Mouse (Mus musculus) CH12.LX (cell line): Measurements from ENCODE around the gene Hfe2. TPM values are rescaled to one million over a fixed set of nuclear protein-coding genes. Genes with fewer than 3 reads are reported as not detected.
A peak's percentile ranks its signal among the peaks of the same experiment; 100 is the strongest.

ENCODE experiments used
- DNase-seq: peaks from one replicate; pipeline ENCODE4 v3.0.0-alpha.2; 2013; ENCODE audit errors: extremely low read depth
- H3K27ac ChIP-seq: 2 replicates; pipeline ENCODE4 v1.5.1; 2012; ENCODE audit warnings: low read depth, mild to moderate bottlenecking, control low read depth, moderate library complexity; ENCODE audit not compliant: insufficient read depth
- H3K27me3 ChIP-seq: replicated peaks from 2 replicates; pipeline ENCODE3; 2012; ENCODE audit warnings: inconsistent platforms
- H3K36me3 ChIP-seq, 2 experiments: replicated peaks in 1 of 2; 2 replicates each; pipeline versions ENCODE3 to v1.6.1; 2012; ENCODE audit warnings: inconsistent platforms in 1 of 2, low read length in 1 of 2, mild to moderate bottlenecking in 1 of 2, mixed read lengths in 1 of 2, moderate library complexity in 1 of 2; ENCODE audit not compliant: control insufficient read depth in 1 of 2, insufficient read depth in 1 of 2
- H3K4me1 ChIP-seq, 2 experiments: 2 replicates each; pipeline ENCODE4 v1.6.1; 2012; ENCODE audit warnings: inconsistent platforms in 1 of 2, moderate library complexity in 1 of 2; ENCODE audit not compliant: insufficient read depth in 2 of 2, control insufficient read depth in 1 of 2
- H3K4me2 ChIP-seq: 2 replicates; pipeline ENCODE4 v1.6.1; 2012; ENCODE audit warnings: low read depth, mild to moderate bottlenecking, control low read depth; ENCODE audit not compliant: poor library complexity, insufficient read depth, severe bottlenecking
- H3K4me3 ChIP-seq, 3 experiments: fragments of 150-350 bp in 1 of 3; sonication (generic) in 1 of 3; replicated peaks in 1 of 3; 2 replicates each; pipeline versions ENCODE3 to v1.5.1; 2011 to 2012; ENCODE audit warnings: low read depth in 2 of 3, low read length in 2 of 3, mild to moderate bottlenecking in 2 of 3, moderate library complexity in 2 of 3, control low read depth in 1 of 3, improper control_type of control experiment in 1 of 3, inconsistent platforms in 1 of 3, mixed read lengths in 1 of 3; ENCODE audit not compliant: poor library complexity in 1 of 3
- H3K79me2 ChIP-seq: replicated peaks from 2 replicates; pipeline ENCODE4 v1.6.1; 2012; ENCODE audit warnings: mild to moderate bottlenecking, moderate library complexity; ENCODE audit not compliant: control insufficient read depth, poor library complexity, insufficient read depth, severe bottlenecking; ENCODE audit errors: extremely low read depth
- H3K9ac ChIP-seq: 2 replicates; pipeline ENCODE4 v1.6.1; 2012; ENCODE audit warnings: low read depth, mild to moderate bottlenecking, control low read depth, moderate library complexity; ENCODE audit not compliant: insufficient read depth
- H3K9me3 ChIP-seq: replicated peaks from 2 replicates; pipeline ENCODE3; 2012; ENCODE audit warnings: low read length, inconsistent platforms, mixed read lengths
- BHLHE40 ChIP-seq: IDR thresholded peaks from 2 replicates; pipeline ENCODE4 v1.6.1; 2011; ENCODE audit warnings: mild to moderate bottlenecking, low read depth, low read length, improper control_type of control experiment
- CHD2 ChIP-seq: IDR thresholded peaks from 2 replicates; pipeline ENCODE4 v1.6.1; 2011; ENCODE audit warnings: low read length, improper control_type of control experiment
- CTCF ChIP-seq, 2 experiments: IDR thresholded peaks in 1 of 2; conservative IDR thresholded peaks in 1 of 2; 2 replicates each; pipeline ENCODE4 v1.5.1; 2011 to 2012; ENCODE audit warnings: low read depth in 2 of 2, low read length in 2 of 2, improper control_type of control experiment in 1 of 2, inconsistent platforms in 1 of 2, mild to moderate bottlenecking in 1 of 2, moderate library complexity in 1 of 2
- E2F4 ChIP-seq: IDR thresholded peaks from 2 replicates; pipeline ENCODE4 v1.6.1; 2011; ENCODE audit warnings: low read depth, low read length, improper control_type of control experiment; ENCODE audit not compliant: insufficient replicate concordance
- ELF1 ChIP-seq: IDR thresholded peaks from 2 replicates; pipeline ENCODE4 v1.6.1; 2014; ENCODE audit warnings: low read depth, mild to moderate bottlenecking, inconsistent platforms, low read length, improper control_type of control experiment
- EP300 ChIP-seq: IDR thresholded peaks from 2 replicates; pipeline ENCODE4 v1.6.1; 2011; ENCODE audit warnings: low read length, improper control_type of control experiment
- IRF4 ChIP-seq: IDR thresholded peaks from 2 replicates; pipeline ENCODE4 v1.6.1; 2014; ENCODE audit warnings: low read depth, mild to moderate bottlenecking, inconsistent platforms, low read length, improper control_type of control experiment
- JUND ChIP-seq: conservative IDR thresholded peaks from 2 replicates; pipeline ENCODE4 v1.6.1; 2011; ENCODE audit warnings: low read depth, low read length, improper control_type of control experiment
- KAT2A ChIP-seq: IDR thresholded peaks from 2 replicates; pipeline ENCODE4 v1.6.1; 2012; ENCODE audit warnings: low read length, improper control_type of control experiment, inconsistent platforms; ENCODE audit not compliant: insufficient replicate concordance
- MAFK ChIP-seq: IDR thresholded peaks from 2 replicates; pipeline ENCODE4 v1.6.1; 2011; ENCODE audit warnings: low read length, improper control_type of control experiment; ENCODE audit not compliant: insufficient replicate concordance
- MAX ChIP-seq: IDR thresholded peaks from 2 replicates; pipeline ENCODE4 v1.6.1; 2011; ENCODE audit warnings: low read length, improper control_type of control experiment
- MAZ ChIP-seq: IDR thresholded peaks from 2 replicates; pipeline ENCODE4 v1.6.1; 2012; ENCODE audit warnings: low read depth, mild to moderate bottlenecking, inconsistent platforms, low read length, improper control_type of control experiment, moderate library complexity
- MEF2A ChIP-seq: IDR thresholded peaks from 2 replicates; pipeline ENCODE4 v1.6.1; 2014; ENCODE audit warnings: low read depth, mild to moderate bottlenecking, inconsistent platforms, low read length, improper control_type of control experiment, borderline replicate concordance
- MYC ChIP-seq: IDR thresholded peaks from 2 replicates; pipeline ENCODE4 v1.6.1; 2011; ENCODE audit warnings: low read depth, mild to moderate bottlenecking, improper control_type of control experiment, low read length
- NRF1 ChIP-seq: IDR thresholded peaks from 2 replicates; pipeline ENCODE4 v1.6.1; 2014; ENCODE audit warnings: low read depth, mild to moderate bottlenecking, inconsistent platforms, low read length, improper control_type of control experiment, moderate library complexity
- PAX5 ChIP-seq: IDR thresholded peaks from 2 replicates; pipeline ENCODE4 v1.6.1; 2012; ENCODE audit warnings: low read length, inconsistent platforms, mixed read lengths
- POLR2A ChIP-seq: IDR thresholded peaks from 2 replicates; pipeline ENCODE4 v1.6.1; 2011; ENCODE audit warnings: low read depth, mild to moderate bottlenecking, improper control_type of control experiment, low read length
- RAD21 ChIP-seq: IDR thresholded peaks from 2 replicates; pipeline ENCODE4 v1.6.1; 2011; ENCODE audit warnings: low read depth, mild to moderate bottlenecking, low read length, improper control_type of control experiment, moderate library complexity
- SIN3A ChIP-seq: IDR thresholded peaks from 2 replicates; pipeline ENCODE4 v1.6.1; 2012; ENCODE audit warnings: low read length, improper control_type of control experiment, inconsistent platforms
- UBTF ChIP-seq: IDR thresholded peaks from 2 replicates; pipeline ENCODE4 v1.6.1; 2012; ENCODE audit warnings: low read depth, mild to moderate bottlenecking, inconsistent platforms, low read length, improper control_type of control experiment, moderate library complexity
- USF2 ChIP-seq: conservative IDR thresholded peaks from 2 replicates; pipeline ENCODE4 v1.6.1; 2011; ENCODE audit warnings: low read depth, low read length, improper control_type of control experiment
- ZKSCAN1 ChIP-seq: IDR thresholded peaks from 2 replicates; pipeline ENCODE4 v1.6.1; 2012; ENCODE audit warnings: low read depth, inconsistent platforms, low read length, improper control_type of control experiment, borderline replicate concordance
- ZMIZ1 ChIP-seq: IDR thresholded peaks from 2 replicates; pipeline ENCODE4 v1.6.1; 2012; ENCODE audit warnings: low read depth, mild to moderate bottlenecking, inconsistent platforms, low read length, improper control_type of control experiment
- ZNF384 ChIP-seq: IDR thresholded peaks from 2 replicates; pipeline ENCODE4 v1.6.1; 2012; ENCODE audit warnings: low read depth, low read length, improper control_type of control experiment, inconsistent platforms
- dilution Hi-C: fragments of 300-500 bp; cut with MboI; formaldehyde crosslinking; loops from 2 replicates; pipeline ENCODE4 v1.14.3; 2020; ENCODE audit warnings: low sequenced_read_pairs; ENCODE audit not compliant: extremely low pct_unique_long_range_greater_than_20kb, extremely low pct_ligation_motif_present
- in situ Hi-C: fragments of 300-500 bp; cut with MboI; formaldehyde crosslinking; loops from 3 replicates; pipeline ENCODE4 v1.14.3; 2019; ENCODE audit warnings: low sequenced_read_pairs, low pct_ligation_motif_present, low pct_unique_long_range_greater_than_20kb, mixed read lengths
- polyA plus RNA-seq: library from polyadenylated mRNA; unstranded; fragments of >175 nt; gene quantifications from 2 replicates; pipeline ENCODE4 v1.2.1, GENCODE M21; 2012; ENCODE audit warnings: low read depth; ENCODE audit not compliant: insufficient read length
- total RNA-seq, 2 experiments: library from RNA; depleted of rRNA; stranded (reverse); fragments of 300-350 nt in 1 of 2; fragments of >200 nt in 1 of 2; gene quantifications; 2 replicates each; pipeline ENCODE4 v1.2.3; 2012 to 2014

The Hfe2 gene
- total and polyA plus RNA-seq, 3 experiments = not detected

DNA sequence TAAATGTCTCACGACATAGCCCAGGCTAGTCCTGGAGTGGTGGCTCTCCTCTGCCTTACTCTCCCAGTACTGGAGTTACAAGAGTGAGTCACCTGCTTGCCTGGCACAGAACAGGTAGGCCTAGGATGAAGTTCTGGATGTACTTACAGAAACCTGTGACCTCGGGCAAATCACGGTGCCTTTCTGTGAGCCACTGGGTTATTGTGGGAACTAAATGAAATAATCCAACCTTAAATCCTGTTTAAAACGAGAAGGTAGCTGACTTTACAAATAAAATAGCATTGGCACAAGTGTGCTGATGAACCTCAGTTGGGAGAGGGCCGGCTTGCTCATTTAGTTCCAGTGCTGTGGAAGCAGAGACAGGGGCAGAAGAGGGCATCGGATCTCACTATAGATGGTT is 29.3 kb downstream of the Hfe2 start:
- no peak overlapping the region for H3K4me2 ChIP-seq
- H3K9me3 ChIP-seq = no peaks in the 10 kb centered on the region
- peaks cover 7 to 39% of the 10 kb centered on the region in 2 experiments for H3K4me1 ChIP-seq
- peaks cover 1 to 4% of the 10 kb centered on the region in 2 experiments for H3K36me3 ChIP-seq
- H3K79me2 ChIP-seq = peaks cover 14% of the 10 kb centered on the region
- H3K9ac ChIP-seq = no peak overlapping the region
- H3K27ac ChIP-seq = no peak overlapping the region
- H3K27me3 ChIP-seq = no peaks in the 10 kb centered on the region
- TF ChIP-seq POLR2A (no peak), SIN3A (no peak), ELF1 (no peak), MAZ (no peak), E2F4 (no peak)
- TF ChIP-seq, all 38 proteins: peak for 0
- H3K4me3 ChIP-seq = no peak overlapping the region
- dilution Hi-C loops (no loop called here), in situ Hi-C loops (no loop called here)
- no peak for DNase-seq

DNA sequence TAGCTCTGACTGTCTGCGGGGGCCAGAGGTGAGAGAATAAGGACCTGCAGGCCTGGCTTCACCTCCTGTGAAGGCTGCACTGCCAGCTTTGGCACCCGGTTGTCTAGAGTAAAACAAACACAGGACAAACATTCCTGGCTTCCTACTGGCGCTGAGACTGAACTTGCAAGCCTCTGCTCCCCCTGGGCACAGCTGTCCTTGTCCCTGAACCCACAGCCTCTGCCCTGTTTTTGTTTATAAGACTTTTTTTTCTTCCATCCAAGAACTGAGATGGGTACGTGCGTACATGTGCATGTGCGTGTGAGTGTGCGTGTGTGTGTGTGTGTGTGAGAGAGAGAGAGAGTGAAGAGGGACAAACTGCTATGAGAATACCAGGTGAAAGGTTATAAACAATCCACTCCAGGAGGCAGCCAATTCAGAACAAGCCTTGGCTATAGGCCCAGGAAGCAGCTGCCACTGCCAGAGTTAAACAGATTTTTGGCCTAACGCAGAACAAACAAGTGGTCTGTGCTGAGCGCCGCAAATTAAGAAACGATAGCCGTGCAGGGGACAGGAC is 30.1 kb downstream of the Hfe2 start:
- no peak for DNase-seq
- no peak for TF ChIP-seq RAD21
- dilution Hi-C loops = no loop called here
- Histone ChIP-seq H3K36me3 (peaks cover 10 to 13% of the 10 kb centered on the region in 2 experiments), H3K27me3 (no peaks in the 10 kb centered on the region), H3K4me3 (no peak overlapping the region), H3K79me2 (peaks cover 23% of the 10 kb centered on the region), H3K27ac (no peak overlapping the region), H3K4me2 (no peak overlapping the region), H3K9ac (no peak overlapping the region), H3K4me1 (peaks cover 4 to 35% of the 10 kb centered on the region in 2 experiments), H3K9me3 (no peaks in the 10 kb centered on the region)
- in situ Hi-C loops = no loop called here

DNA sequence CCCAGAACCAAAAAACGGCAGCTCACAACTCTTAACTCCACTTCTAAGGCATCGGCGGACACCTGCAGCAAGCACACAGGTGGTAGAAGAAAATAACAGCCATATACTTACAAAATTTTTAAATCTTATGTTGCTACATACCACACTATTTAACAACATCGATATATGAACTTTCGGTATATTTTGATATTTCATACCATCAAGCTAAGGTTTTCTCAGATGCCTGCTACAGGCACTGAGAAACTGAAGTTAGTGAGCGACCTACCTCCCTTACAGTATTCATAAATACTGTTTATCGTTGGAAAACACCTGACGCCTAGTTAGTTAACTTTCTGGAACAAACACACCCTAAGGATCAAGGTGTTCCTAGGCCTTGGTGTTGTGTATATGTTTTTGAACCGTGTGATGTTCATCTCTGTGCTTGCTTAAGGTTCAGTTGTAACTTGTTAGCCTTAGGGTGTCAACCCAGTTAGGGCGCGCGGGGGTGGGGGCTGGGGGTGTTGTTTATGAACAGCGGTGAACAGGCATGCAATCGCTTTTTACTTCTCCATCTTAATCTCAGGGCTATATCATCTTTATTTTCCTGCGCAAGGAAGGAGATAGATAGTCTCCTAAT is 31.1 kb downstream of the Hfe2 start:
- Histone ChIP-seq H3K4me2 (peak overlapping the region; percentile 90; the same call in 1 of the 2 replicates), H3K9me3 (no peaks in the 10 kb centered on the region), H3K27me3 (no peaks in the 10 kb centered on the region), H3K4me3 (no peak overlapping the region), H3K9ac (peak overlapping the region; percentile 99), H3K4me1 (peaks cover 0 to 35% of the 10 kb centered on the region in 2 experiments; a peak in 2 of 4 replicates), H3K27ac (no peak overlapping the region), H3K36me3 (peaks cover 20 to 23% of the 10 kb centered on the region in 2 experiments), H3K79me2 (peaks cover 33% of the 10 kb centered on the region)
- in situ Hi-C loops (no loop called here), dilution Hi-C loops (no loop called here)
- no peak for TF ChIP-seq UBTF
- TF ChIP-seq USF2 = no peak
- TF ChIP-seq BHLHE40 = no peak
- no peak for TF ChIP-seq ZKSCAN1
- no peak for TF ChIP-seq SIN3A
- no peak for TF ChIP-seq PAX5
- TF ChIP-seq MYC = no peak
- TF ChIP-seq EP300 = no peak
- TF ChIP-seq CHD2 = no peak
- TF ChIP-seq MEF2A = no peak
- no peak for TF ChIP-seq ZMIZ1
- no peak for TF ChIP-seq CTCF (conservative IDR thresholded peaks at IDR 0.05 in 1 of 2, IDR thresholded peaks at IDR 0.05 in 1 of 2; ENCODE audit: low read depth in 2 of 2, low read length in 2 of 2)
- TF ChIP-seq ZNF384 = no peak
- no peak for TF ChIP-seq IRF4
- no peak for TF ChIP-seq RAD21
- no peak for TF ChIP-seq NRF1
- TF ChIP-seq MAX = no peak
- TF ChIP-seq JUND = no peak
- no peak for TF ChIP-seq KAT2A
- no peak for TF ChIP-seq MAFK
- DNase-seq = no peak
